Mouse (Mus musculus): ENCODE data around the gene Agpat4. TPM values are rescaled to one million over a fixed set of nuclear protein-coding genes. Genes with fewer than 3 reads are reported as not detected.

Agpat4 gene
- total RNA-seq, 4 experiments from 2014 or later: 63.1 to 76.5 (median 71.2) TPM

Other genes with a start within 250 kb of the Agpat4 start
- gene Map3k4, start 200.1 kb downstream of the Agpat4 start, total RNA-seq (2022): 10 to 100 TPM; 57.9 to 78.8 (median 62.7) TPM